Mouse (Mus musculus): ENCODE measurements around the gene Plekhh2. TPM values are rescaled to one million over a fixed set of nuclear protein-coding genes. Genes with fewer than 3 reads are reported as not detected.

Gene Plekhh2
- under 1 TPM in 1 of 2 experiments, not detected in 1; 0.22 TPM for polyA plus RNA-seq (2017; shearing (Covaris generic))

DNA sequence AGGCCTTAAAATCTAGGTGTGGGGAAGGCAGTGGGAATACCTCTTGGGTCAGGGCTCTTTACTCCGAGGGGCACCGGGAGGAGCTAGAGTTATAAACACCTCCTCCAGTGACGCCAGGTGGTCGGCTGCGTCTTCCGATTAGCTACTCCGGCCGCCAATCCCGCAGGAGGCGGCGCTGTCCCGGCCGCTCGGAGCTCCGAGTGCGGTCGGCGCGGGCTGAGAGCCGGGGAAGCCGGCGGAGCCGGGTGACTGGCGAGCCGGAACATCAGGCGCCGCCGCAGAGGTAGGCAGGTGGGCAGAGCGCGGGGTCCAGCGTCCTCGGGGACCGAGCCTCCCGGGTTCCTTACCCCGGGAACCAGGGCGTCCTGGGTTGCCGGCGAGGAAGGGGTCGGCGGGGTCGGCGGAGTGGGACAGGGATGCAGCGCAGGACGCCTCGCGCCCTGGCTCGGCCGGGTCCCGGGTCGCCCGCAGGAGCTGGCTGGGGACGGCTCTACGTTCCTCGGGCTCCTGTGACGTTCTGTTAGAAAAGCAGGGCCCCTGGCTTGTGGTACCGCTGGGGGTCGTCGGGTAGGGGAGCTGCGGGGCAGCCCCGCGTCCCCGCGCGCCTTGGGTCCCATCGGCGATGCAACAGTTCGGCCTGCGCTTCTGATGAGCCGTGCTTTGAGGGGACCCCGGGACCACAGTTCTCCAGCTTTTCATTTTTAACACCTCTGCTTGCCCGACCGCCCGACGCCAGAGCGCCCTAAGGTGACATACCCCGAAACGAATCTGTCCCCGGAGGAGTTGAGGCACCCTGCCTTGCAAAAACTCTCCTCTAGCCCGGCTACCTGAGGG is at the start of gene Plekhh2:
Gene Plekhh2, plus strand, starts transcription at position 214 of the 834 bp plus-strand sequence.
- ATAC-seq: no peak

DNA sequence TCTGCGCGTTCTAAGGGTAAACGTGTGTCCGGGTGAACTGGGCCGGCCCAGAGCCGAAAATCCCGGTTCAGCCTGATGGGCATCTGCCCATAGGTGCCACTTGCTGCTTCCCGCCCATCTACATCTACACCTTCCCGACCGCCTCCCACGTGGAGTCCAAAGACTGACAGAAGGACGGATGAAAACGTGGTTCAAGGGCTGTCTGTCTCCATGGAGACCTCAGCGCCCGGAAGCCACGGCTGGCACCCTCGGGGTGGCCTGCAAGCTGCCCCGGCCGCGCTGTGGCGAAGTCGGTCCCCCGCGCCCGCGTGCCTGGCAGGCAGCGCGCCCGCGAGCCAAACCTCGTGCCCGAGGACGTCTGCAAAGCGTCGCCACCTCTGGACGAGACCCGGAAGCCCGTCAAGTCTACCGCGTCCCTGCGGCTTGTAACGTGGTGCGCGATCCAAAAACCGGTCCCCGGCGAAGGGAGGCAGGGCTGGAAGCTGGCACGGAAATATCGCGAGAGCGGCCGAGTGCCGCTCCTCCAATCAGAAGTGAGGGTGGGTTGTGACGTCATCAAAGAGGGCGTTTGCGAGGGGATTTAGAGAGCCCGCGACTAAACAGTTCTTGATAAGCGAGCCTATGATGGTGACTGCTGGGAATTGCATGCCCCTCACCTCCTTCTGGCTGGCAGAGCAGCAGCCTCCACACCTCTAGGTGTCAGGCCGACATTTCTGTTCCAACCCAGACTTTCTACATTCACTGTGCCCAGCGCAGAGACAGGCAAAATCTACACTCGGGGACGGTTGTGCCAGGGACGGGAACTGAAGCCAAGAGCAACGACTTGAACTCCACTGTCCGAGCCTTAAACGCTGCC is 45.7 kb upstream of the Plekhh2 start, which contains the start of gene Thada:
Gene Thada, minus strand, starts transcription at position 453 of the 856 bp plus-strand sequence.
- ATAC-seq: peak; percentile 99

DNA sequence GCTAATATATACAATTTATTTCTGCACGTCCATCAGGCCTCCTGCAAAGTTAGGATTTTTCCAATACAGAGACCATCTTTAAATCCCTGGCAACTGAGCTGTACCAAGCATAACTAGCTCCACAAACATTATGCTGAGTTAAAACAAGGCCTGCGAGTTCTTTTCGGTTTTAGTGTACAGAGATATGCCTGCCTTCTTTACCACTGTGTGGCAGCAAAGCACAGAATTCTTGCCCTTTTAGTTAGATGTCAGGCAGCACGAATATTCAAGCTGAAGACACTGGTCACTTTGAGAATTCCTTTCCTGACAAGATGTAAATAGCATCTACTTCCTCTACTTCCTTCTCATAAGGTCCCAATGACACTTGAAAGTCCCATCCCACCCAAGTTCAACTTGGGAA is 37.4 kb upstream of the Plekhh2 start:
- ATAC-seq: no peak

DNA sequence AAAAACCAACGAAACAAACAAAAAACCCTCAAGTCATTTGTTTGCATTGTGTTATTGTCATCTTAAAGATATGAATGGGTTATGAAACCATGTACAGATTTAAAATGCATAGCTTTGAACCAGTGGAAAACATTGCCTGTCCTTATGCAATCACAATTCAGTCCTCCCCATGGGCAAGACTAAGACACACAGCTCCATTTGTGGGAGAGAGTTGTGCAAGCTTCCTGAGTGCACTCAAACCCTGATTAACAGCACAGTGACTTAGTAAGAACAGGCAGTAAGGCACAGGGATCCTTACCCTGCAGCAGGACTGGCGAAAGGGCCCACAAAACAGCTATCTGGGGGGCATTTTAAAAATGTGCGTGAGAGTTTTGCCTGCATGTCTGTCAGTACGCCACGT is 34.5 kb upstream of the Plekhh2 start:
- no peak for ATAC-seq

DNA sequence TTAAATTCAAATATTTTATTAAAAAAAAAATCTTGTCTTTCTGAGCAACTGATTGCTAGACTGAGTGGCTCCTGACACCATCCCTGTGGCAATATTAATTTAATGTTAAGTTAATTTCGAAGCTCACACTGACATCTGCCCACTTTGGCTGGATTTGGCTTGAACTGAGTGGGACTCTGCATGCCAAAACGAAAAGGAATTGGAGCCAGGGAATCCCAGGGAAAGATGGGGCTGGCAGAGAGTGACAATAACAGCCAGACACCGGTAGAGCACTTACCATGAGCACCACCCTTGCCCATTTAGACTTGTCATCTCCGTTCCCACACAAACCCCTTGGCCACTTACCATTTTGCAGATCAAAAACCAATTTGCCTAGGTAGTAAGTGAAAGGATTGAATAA is 33.4 kb upstream of the Plekhh2 start:
- no peak for ATAC-seq

DNA sequence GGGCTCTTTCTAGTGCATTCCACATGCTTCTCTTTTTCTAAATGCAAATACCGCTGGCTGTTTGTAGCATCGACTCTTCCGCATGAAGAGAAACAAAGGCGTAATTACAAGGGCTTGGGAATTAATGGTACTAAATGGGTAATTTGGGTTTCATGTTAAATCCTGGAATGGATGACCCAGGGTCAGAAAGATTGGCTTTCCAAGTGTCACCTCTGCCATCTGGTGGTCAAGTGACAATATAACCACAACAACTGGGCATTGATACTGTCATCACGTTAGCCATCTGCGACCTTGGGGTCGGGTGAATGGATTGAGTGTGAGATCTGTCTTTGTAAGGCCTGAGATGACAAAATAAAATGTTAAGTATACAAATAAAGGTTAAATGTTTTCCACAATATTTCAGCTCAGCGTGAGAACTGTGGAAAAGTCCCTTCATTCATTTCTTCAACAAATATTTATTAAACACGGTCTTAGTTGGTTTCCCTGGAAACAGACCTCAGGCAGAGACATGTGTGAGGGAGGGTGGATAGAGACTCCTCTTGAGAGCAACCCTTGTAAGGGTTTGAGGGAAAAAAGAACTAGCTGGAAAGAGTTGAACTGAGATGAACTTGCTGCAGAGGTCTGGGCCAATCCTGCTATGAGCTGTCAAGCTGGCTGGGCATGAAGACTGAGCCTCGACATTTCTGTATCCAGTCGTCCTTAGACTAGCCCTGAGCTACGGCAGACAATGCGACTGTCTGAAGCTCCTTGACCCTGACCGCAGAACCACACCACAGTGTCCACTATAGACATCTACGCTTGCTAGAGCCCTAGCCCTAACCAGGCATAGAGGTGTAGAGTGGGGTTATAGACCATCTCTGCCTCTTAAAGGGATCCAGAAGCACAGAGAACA is 31.0 kb upstream of the Plekhh2 start:
- no peak for ATAC-seq

DNA sequence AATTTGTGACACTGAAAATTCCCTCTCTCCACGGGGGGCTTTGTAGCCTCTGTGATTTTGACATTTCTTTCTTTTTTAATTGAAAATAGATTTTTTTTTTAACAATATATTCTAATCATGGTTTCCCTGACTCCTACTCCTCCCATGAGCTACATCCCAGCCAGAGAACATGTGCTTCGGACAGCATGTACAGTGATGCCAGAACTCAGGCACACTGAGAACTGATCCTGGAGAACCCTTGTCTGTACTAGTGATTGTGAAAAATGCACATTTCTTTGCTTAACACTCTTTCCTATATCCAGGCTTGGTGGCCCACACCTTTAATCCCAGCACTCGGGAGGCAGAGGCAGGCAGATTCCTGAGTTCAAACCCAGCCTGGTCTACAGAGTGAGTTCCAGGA is 28.9 kb upstream of the Plekhh2 start:
- ATAC-seq: no peak

DNA sequence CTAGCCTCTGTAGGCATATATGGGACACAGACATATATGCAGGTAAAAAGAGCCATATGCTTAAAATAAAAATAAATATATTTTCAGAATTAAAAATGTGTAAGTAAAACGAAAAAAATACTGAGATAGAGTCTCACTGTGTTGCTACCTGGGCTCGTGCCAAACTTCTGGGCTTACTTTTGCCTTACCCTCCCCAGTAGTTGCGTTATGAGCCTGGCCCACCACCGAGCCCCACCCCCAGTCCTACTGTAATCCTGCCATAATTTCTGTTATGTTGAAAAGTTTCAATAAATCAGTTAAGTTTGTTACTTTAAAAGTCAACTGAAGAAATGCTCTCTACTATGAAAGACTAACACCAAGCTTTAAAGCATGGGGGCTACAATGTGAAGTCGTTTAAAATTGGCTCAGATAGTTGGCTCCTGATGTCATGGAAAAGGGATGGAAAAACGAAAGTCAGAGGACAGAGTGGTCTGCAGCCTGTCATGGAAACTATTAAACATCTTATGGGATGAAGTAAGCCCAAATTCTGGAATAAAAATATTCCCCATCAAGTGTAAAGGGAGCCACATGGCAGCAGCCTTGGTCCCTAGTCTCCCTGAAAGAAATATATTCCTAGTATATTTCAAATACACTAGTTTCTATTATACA is 27.9 kb upstream of the Plekhh2 start:
- no peak for ATAC-seq

DNA sequence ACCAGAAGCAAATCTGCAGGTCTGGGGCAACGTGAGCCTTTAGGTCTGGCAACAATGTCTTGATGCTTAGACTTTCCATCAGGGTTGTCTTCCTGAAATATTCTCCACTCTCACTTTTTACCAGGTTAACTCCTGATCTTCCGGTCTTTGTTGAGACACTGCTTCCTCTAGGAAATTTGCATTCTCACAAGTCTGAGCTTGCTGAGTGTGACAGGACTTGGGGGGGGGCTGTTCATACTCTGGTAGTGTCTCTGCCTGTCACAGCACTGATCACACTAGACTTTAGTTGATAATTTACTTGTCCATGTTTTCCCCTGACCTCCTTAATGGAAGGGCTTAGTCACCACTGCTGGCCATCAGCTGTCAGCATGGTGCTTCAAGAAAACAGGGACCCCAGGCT is 24.3 kb upstream of the Plekhh2 start:
- ATAC-seq: no peak

DNA sequence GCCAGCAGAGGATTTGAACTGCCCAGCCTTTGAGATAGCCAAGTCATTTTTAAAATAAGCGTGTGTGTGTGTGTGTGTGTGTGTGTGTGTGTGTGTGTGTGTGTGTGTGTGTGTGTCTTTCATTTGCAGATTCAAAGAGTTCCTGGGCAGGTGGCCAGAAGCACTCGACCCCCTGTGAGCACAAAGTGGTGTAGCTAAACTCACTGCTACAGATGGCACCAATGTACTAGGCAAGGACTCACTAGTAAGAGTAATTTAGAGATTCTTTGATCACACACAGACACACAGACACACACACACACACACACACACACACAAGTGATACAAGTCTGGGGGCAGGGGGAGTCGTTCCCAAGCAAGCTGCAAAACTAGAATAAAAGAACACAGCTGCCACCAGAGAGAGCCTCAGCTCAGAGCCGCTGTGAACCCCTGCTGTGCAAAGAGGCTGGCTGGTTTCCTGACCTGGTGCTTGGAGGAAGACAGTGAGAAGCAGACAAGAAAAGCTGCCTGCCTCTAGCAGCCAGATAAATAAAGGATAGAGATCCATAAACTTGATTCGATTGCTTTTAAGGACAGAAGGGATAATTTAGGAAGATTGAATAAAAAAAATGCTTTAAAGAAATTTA is 19.3 kb upstream of the Plekhh2 start:
- ATAC-seq: no peak

DNA sequence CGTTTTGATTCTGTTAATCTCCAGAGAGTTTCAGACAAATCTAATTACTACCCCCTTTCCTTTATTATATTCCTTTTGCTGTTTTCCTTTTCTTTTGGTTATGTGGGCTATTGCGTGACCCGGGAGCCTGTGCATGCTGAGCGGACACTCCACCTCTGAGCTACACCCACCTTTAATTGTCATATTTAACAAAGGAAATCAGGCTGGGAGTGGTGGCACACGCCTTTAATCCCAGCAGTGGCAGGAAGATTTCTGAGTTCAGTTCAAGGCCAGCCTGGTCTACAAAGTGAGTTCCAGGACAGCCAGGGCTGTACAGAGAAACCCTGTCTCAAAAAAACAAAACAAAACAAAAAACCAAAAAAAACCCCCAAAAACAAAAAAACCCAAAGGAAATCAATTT is 14.7 kb upstream of the Plekhh2 start:
- ATAC-seq: no peak

DNA sequence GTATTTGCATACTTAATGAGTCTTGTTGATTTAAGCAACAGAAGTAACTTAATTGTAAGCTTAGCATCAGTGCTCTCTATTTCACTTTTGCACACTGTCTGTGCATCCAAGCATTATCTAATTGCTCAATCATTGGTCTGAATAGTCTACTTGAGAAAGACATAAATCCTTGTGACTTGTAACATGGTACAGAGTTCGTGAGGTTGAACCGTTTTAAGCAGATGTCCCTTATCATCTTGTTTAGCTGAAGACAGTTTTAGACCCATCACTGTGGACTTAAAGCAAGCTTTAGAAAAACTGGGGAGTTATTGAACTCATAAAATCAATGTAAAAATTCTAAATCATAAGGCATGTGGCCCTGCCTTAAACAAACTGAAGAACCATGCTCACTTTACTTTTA is 14.1 kb upstream of the Plekhh2 start:
- ATAC-seq: no peak

DNA sequence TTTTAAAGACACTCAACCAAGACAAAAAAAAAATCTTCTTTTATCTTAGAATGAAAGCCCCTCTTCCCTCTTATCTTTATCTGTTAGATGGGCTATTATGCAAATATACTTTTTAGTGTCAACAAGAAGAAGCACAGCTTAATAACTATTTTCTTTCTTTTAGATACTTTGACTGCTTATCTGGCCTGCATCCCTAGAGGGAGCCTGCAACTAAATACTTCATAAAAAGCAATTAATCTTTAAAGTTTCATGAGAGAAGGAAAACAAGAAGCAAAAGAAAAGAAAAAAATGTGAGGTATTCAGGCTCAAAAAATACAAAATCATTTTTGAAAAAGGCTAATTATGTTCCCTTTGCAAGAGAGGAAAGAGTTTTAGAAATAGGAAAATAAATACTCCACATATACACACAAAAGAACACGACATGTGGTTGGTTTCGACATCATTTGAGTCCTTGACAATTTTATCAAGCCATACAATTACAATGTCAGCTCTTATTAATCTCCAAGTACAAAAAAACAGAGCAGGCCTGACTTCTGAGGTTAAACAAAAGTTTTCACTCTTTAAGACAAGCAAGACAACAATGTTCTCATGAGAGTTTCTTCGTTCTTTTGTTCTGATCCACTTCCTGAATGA is 13.6 kb upstream of the Plekhh2 start:
- ATAC-seq: no peak

DNA sequence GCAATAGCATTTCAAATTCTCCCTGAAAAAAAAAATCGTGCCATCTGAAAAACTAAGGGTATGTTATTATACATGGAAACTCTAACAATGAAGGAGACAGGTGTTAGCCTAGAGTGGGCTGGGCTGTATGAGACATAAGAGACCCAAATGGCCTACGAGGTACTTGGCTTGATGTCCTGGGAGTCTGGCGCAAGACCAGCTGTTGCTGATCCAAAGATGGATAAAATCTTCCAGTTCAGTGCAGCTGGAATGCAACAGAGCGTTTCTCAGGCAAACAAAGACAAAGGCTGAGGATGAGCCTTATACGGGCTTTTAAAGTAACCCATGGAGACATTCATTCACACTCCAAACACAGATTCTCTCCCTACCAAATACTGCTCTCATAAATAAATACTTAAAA is 13.1 kb upstream of the Plekhh2 start:
- ATAC-seq: no peak

DNA sequence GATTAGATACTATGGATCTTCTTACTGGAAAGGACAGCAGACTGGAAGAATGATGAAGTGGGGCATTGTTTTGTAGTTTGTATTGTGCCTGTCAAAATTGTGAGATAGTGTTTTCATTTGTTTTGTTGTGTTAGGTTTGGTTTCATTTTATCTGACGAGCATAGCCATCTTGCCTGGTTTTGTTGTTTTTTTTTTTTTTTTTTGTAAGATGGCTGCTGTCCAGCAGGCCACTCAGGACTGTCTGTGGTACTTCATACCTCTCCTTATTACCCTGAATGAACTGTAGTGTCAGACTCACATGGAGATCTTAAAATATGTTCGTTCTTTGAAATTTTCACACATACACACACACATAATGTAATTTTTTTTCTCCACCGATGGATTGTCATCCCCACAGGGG is 9.4 kb upstream of the Plekhh2 start:
- ATAC-seq: no peak

DNA sequence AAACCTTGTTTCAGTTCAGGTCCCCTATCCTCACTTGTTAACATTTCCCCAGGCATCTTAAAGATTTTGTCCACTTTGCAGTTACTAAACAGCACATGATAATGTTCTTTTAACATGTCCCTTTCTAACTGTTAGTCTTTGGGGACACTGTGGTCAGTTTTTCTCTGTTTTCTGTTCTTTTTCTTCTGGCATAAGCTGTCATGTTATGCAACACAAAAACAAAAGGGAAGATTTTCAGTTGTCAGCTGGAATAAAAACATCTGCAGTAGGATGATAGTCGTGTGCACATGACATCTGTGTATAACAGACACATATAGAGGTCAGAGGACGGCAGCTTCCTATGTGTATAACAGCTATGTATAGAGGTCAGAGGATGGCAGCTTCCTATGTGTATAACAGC is 5.8 kb upstream of the Plekhh2 start:
- ATAC-seq: no peak

DNA sequence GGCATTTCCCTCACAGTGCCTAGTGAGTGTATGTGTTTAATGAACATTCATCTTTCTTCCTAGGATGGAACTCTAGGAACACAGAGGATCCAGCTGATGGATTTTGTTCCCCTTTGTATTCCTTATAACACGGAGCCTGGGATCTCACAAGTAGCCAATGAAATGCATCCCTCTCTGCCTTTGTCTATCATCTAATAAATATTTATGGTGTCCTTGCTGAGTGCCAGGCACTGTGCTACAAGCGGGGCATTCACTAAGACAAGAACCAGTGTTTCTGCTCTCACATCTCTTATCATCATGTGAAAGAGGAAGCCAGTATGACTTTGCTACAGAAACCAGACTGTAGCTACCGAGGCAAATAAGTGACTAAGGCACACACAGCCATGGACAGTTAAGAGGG is 3.0 kb upstream of the Plekhh2 start:
- no peak for ATAC-seq

DNA sequence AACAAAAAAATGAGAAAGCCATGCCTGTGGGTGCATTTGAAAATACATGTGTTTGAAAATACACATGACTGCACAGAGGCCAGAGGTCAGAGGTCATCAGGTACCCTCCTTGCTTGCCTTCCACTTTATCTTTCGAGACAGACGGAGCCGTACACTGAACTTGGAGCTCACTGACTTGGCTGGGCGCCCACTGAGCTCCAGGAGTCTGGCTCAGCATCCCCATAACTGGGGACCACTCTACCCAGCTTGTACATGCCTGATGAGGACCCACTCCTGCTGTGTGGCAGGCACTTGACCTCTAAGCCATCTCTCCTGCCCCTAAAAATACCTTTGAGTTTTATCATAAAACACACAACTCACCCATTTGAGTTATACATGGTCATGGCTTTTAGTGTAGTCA is 2.5 kb upstream of the Plekhh2 start:
- ATAC-seq: no peak

DNA sequence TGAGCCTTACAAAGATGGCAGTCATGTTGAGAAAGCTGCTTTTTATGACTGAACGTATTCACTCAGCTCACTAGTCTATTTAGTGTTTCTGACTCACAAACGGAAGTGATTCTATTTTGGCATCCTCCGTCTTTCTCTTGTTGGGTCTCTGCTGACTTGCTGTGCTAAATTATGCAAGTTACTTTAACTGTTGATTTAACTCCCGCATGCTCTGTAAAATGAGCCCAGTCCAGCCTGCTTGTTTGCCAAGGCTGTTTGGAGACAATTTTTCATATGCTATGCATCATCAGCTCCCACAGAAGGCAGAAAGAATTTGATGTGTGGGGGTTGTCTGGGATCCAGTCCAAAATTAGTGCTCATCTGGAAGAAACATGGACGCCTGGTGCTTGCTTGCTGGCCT is 1.3 kb upstream of the Plekhh2 start:
- no peak for ATAC-seq

DNA sequence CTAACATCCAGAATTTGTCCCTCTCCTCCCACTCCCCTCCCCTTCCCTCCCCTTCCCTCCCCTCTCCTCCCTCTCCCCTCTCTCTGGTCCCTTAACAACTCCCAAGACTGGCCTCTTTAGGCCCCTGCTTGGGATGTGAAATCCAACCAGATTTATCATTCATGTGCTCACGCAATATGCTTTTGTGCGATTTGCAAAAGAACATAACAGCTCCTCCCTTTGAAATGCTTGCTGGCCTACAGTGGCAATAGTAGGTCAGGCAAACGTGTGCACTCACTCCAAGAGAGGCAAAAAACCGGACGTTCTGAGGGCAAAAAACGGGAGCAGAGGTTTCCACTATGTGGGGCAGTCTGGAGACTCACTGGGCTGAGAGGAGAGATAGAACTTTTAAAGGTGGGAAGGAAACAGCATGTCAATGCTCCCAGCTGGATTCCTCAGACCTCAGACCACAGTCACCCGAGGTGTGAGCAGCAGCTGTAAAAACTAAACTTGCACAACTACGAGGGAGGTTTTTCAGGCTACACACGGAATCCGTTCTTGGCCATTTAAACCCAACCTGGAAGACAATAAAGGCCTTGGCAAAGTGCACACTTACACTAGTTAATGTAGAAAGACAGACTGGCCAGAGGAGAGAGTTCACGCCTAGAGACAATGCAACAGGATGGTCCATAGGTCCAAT is 595 bp upstream of the Plekhh2 start:
- ATAC-seq: no peak

Measured in activated CD4-positive, CD25-positive, alpha-beta regulatory T cell, adult 4 months (primary cell).